ENCODE assay signal across 14 mouse cellular contexts in genomic region chr7:44344622-44345021, GRCm38 (mm10). TPM values are rescaled to one million over a fixed set of nuclear protein-coding genes. Genes with fewer than 3 reads are reported as not detected.
DNase-seq lines count a peak whose midpoint lies in the region; ATAC-seq and TF ChIP-seq lines count a peak whose summit lies in the region.
"Had no signal": no experiment of that assay in that cellular context is flagged by ENCODE, and none has a peak within 500 bp of the region (broad histone marks: within the 10 kb centered on the region; RNA-seq: fewer than 3 reads in every experiment).

No protein-coding gene starts in this region.

- 81% methylated on average over 12 of the region's 12 CpGs for WGBS in forebrain, embryonic 11.5 days

- H3K4me2 ChIP-seq in forebrain, embryonic 11.5 days (ENCODE audit: low read depth, low read length, severe bottlenecking), result no peak overlapping the region
- H3K4me2 ChIP-seq: embryonic facial prominence, embryonic 15.5 days; liver, embryonic 15.5 days had no signal

- H3K9me3 ChIP-seq in forebrain, embryonic 11.5 days (ENCODE audit: control insufficient read depth, low read length), result no peaks in the 10 kb centered on the region
- H3K9me3 ChIP-seq: embryonic facial prominence, embryonic 15.5 days; liver, embryonic 15.5 days had no signal

- DNase-seq in layer of hippocampus, adult 2 months (ENCODE audit: low spot score in 2 of 2), result no peak
- DNase-seq in layer of hippocampus, adult 8-10 months (ENCODE audit: low spot score in 2 of 2), result no peak
- peak; percentile 90 for DNase-seq in A20 (ENCODE audit: low read depth, low spot score)
- no peak for DNase-seq in forebrain, embryonic 11.5 days (ENCODE audit: low spot score)
- DNase-seq in right cerebral cortex, postnatal 14 days, result no peak
- DNase-seq in urinary bladder, postnatal 10 days (ENCODE audit: low spot score), result no peak
- DNase-seq: cerebellum, postnatal 36 days; heart, postnatal 14 days; kidney, adult 18-20 months had no signal

- H3K36me3 ChIP-seq in forebrain, embryonic 11.5 days (ENCODE audit: control insufficient read depth, insufficient read depth, low read length), result no peaks in the 10 kb centered on the region
- H3K36me3 ChIP-seq: embryonic facial prominence, embryonic 15.5 days; liver, embryonic 15.5 days had no signal

- no peak overlapping the region for H3K9ac ChIP-seq in forebrain, embryonic 11.5 days (ENCODE audit: low read length)
- H3K9ac ChIP-seq: embryonic facial prominence, embryonic 15.5 days; liver, embryonic 15.5 days had no signal

- peaks cover 2% of the 10 kb centered on the region; the same call in 1 of the 2 replicates for H3K27me3 ChIP-seq in forebrain, embryonic 11.5 days (ENCODE audit: control insufficient read depth, insufficient read depth, low read length)

- no peak for TF ChIP-seq CTCF in layer of hippocampus, adult 2 months (conservative IDR thresholded peaks at IDR 0.05)

- H3K4me1 ChIP-seq in forebrain, embryonic 11.5 days (replicated peaks; ENCODE audit: control insufficient read depth, insufficient read depth, low read length), result no peaks in the 10 kb centered on the region
- H3K4me1 ChIP-seq: embryonic facial prominence, embryonic 15.5 days; liver, embryonic 15.5 days had no signal

- H3K4me3 ChIP-seq in layer of hippocampus, adult 2 months, result no peak overlapping the region
- no peak overlapping the region for H3K4me3 ChIP-seq in forebrain, embryonic 11.5 days (ENCODE audit: low read depth, low read length)
- H3K4me3 ChIP-seq: embryonic facial prominence, embryonic 15.5 days; liver, embryonic 15.5 days had no signal

- peak; percentile 52 for ATAC-seq in activated CD4-positive, CD25-positive, alpha-beta regulatory T cell, adult 4 months
- peak; percentile 83 for ATAC-seq in megakaryocyte progenitor cell, adult 5-6 weeks (replicated peaks; ENCODE audit: poor library complexity)
- no peak for ATAC-seq in forebrain, embryonic 11.5 days (replicated peaks; ENCODE audit: low FRiP score)
- ATAC-seq: forebrain, embryonic 16.5 days had no signal

- peak overlapping the region; percentile 57; the same call in 1 of the 2 replicates for H3K27ac ChIP-seq in layer of hippocampus, adult 2 months
- H3K27ac ChIP-seq in forebrain, embryonic 11.5 days (ENCODE audit: low read depth, low read length), result no peak overlapping the region
- H3K27ac ChIP-seq: embryonic facial prominence, embryonic 15.5 days; liver, embryonic 15.5 days had no signal

RNA-seq across cellular contexts. Expression of gene Shank1, which starts 34.6 kb away (rescaled TPM):
- total RNA-seq in layer of hippocampus, adult 2 months (2021), result 100 to 1,000 TPM; 647 to 698 TPM
- total RNA-seq in layer of hippocampus, adult 8-10 months (2022), result 100 to 1,000 TPM; 568 to 623 (median 583) TPM
- polyA plus RNA-seq in activated CD4-positive, CD25-positive, alpha-beta regulatory T cell, adult 4 months (2017; shearing (Covaris generic)), result not detected
- 0.05 and 0.49 TPM in 2 replicates for total RNA-seq in megakaryocyte progenitor cell, adult 5-6 weeks (2015)
- total RNA-seq in megakaryocyte progenitor cell, adult 5-6 weeks (2017), result not detected in 2 replicates
- 3.6 and 4.2 TPM in 2 replicates for polyA plus RNA-seq in forebrain, embryonic 11.5 days (2014; fragmentation: Nextera tagmentation; extraction: Ambion mirVana)

RNA-seq across cellular contexts. Expression of gene Clec11a, which starts 37.9 kb away (rescaled TPM):
- total RNA-seq in layer of hippocampus, adult 2 months (2021), result 1 to 10 TPM; 3.0 to 3.5 TPM
- 1 to 10 TPM; 3.6 to 4.2 (median 3.6) TPM for total RNA-seq in layer of hippocampus, adult 8-10 months (2022)
- under 1 TPM; 0.51 to 0.73 TPM for polyA plus RNA-seq in activated CD4-positive, CD25-positive, alpha-beta regulatory T cell, adult 4 months (2017; shearing (Covaris generic))
- 4.1 TPM in 2 replicates for total RNA-seq in megakaryocyte progenitor cell, adult 5-6 weeks (2015)
- total RNA-seq in megakaryocyte progenitor cell, adult 5-6 weeks (2017), result 4.2 and 4.4 TPM in 2 replicates
- polyA plus RNA-seq in forebrain, embryonic 11.5 days (2014; fragmentation: Nextera tagmentation; extraction: Ambion mirVana), result 3.2 TPM in 2 replicates

RNA-seq across cellular contexts. Expression of gene Syt3, which starts 39.3 kb away (rescaled TPM):
- 10 to 100 TPM; 89.4 to 95.9 TPM for total RNA-seq in layer of hippocampus, adult 2 months (2021)
- total RNA-seq in layer of hippocampus, adult 8-10 months (2022), result 10 to 100 TPM; 82.9 to 94.7 (median 87.0) TPM
- polyA plus RNA-seq in activated CD4-positive, CD25-positive, alpha-beta regulatory T cell, adult 4 months (2017; shearing (Covaris generic)), result not detected
- 0.22 and 0.24 TPM in 2 replicates for total RNA-seq in megakaryocyte progenitor cell, adult 5-6 weeks (2015)
- total RNA-seq in megakaryocyte progenitor cell, adult 5-6 weeks (2017), result 0.12 and 0.14 TPM in 2 replicates
- 3.2 and 4.0 TPM in 2 replicates for polyA plus RNA-seq in forebrain, embryonic 11.5 days (2014; fragmentation: Nextera tagmentation; extraction: Ambion mirVana)
- polyA plus RNA-seq: liver, embryonic 15.5 days had no signal

RNA-seq across cellular contexts. Expression of gene 1700008O03Rik, which starts 41.0 kb away (rescaled TPM):
- total RNA-seq in layer of hippocampus, adult 2 months (2021), result 1 to 10 TPM; 3.0 to 3.3 TPM
- 1 to 10 TPM; 2.2 to 4.3 (median 2.8) TPM for total RNA-seq in layer of hippocampus, adult 8-10 months (2022)
- under 1 TPM; 0.59 to 0.66 TPM for polyA plus RNA-seq in activated CD4-positive, CD25-positive, alpha-beta regulatory T cell, adult 4 months (2017; shearing (Covaris generic))
- 0.44 and 1.5 TPM in 2 replicates for total RNA-seq in megakaryocyte progenitor cell, adult 5-6 weeks (2015)
- 1.8 and 2.2 TPM in 2 replicates for total RNA-seq in megakaryocyte progenitor cell, adult 5-6 weeks (2017)
- 0.89 and 0.96 TPM in 2 replicates for polyA plus RNA-seq in forebrain, embryonic 11.5 days (2014; fragmentation: Nextera tagmentation; extraction: Ambion mirVana)

Comparison
In these comparisons a context has a peak if more than half of its experiments do, and no peak if none do; other contexts are left out.
1. RNA of gene Shank1, which starts 34.6 kb away (total RNA-seq): 647 to 698 TPM in layer of hippocampus, adult 2 months and 568 to 623 TPM in layer of hippocampus, adult 8-10 months; 0.05 to 0.49 TPM in megakaryocyte progenitor cell, adult 5-6 weeks; every median in the first group is over 100 times any median in the second.
2. RNA of gene Syt3, which starts 39.3 kb away (total RNA-seq): 89.4 to 95.9 TPM in layer of hippocampus, adult 2 months and 82.9 to 94.7 TPM in layer of hippocampus, adult 8-10 months; 0.12 to 0.24 TPM in megakaryocyte progenitor cell, adult 5-6 weeks; every median in the first group is over 10 times any median in the second.